Mouse (Mus musculus) thymus, adult 2 months (tissue): ENCODE results near the gene Mphosph6. TPM values are rescaled to one million over a fixed set of nuclear protein-coding genes. Genes with fewer than 3 reads are reported as not detected.

ENCODE experiments used
- DNase-seq: peaks from one replicate; pipeline ENCODE4 v3.0.0; 2021
- H3K27ac ChIP-seq: fragments of 200-500 bp; 2 replicates; pipeline ENCODE4 v1.5.1; 2012; ENCODE audit warnings: low read length, control low read depth; ENCODE audit not compliant: control insufficient read depth, insufficient read depth
- H3K27me3 ChIP-seq: fragments of 200-500 bp; 2 replicates; pipeline ENCODE4 v1.6.1; 2012; ENCODE audit warnings: mild to moderate bottlenecking, low read length, moderate library complexity, mixed read lengths; ENCODE audit not compliant: control insufficient read depth, insufficient read depth
- H3K36me3 ChIP-seq: fragments of 200-500 bp; 2 replicates; pipeline ENCODE4 v1.6.1; 2012; ENCODE audit warnings: mild to moderate bottlenecking, low read length, moderate library complexity; ENCODE audit not compliant: control insufficient read depth, insufficient read depth
- H3K4me1 ChIP-seq: fragments of 200-500 bp; replicated peaks from 2 replicates; pipeline ENCODE4 v1.6.1; 2012; ENCODE audit warnings: low read length; ENCODE audit not compliant: control insufficient read depth, insufficient read depth
- H3K4me3 ChIP-seq: fragments of 200-500 bp; 2 replicates; pipeline ENCODE4 v1.5.1; 2012; ENCODE audit warnings: mild to moderate bottlenecking, low read length, control low read depth, moderate library complexity; ENCODE audit not compliant: control insufficient read depth, insufficient read depth
- CTCF ChIP-seq: fragments of 200-500 bp; IDR thresholded peaks from 2 replicates; pipeline ENCODE4 v1.5.1; 2012; ENCODE audit warnings: mild to moderate bottlenecking, control low read depth, low read length, moderate library complexity, borderline replicate concordance; ENCODE audit not compliant: control insufficient read depth, poor library complexity, insufficient read depth; ENCODE audit errors: extremely low read depth
- POLR2A ChIP-seq: fragments of 200-500 bp; IDR thresholded peaks from 2 replicates; pipeline ENCODE4 v1.6.1; 2012; ENCODE audit warnings: mild to moderate bottlenecking, low read length, control low read depth, moderate library complexity; ENCODE audit not compliant: control insufficient read depth, poor library complexity, insufficient read depth; ENCODE audit errors: extremely low read depth
- WGBS: fragments of 180-500 bp; shearing (Covaris S2); methylation state at CpG from one replicate; pipeline ENCODE4 v1.1.7; 2018; 5-methylcytosine and 5-hydroxymethylcytosine counted together
- polyA plus RNA-seq: library from polyadenylated mRNA; depleted of rRNA; stranded (reverse); fragments of >200 nt; gene quantifications from 2 replicates; pipeline ENCODE4 v1.2.3, GENCODE M21; 2012; rRNA removed

Gene Mphosph6
- polyA plus RNA-seq, 1 experiment: 7.5 TPM

DNA sequence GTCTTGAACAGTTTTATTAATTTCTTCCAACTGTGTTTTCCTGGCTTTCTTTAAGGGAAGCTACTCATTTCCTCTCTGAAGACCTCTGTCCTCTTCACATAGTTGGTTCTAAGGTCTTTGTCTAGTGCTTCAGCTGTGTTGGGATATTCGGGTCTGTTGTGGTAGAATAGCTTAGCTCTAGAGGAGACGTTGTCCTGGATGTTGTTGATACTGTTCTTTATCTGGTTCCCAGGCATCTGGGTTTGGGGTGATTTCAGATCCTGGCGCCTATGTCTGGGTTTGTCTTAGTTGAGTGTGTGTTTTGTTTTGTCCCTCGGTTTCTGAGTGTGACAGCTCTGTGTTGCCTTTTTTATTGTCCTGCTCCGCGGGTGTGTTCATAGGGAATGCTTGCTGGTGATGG, 39.0 kb downstream of the Mphosph6 start:
- no peaks in the 10 kb centered on the region for H3K4me1 ChIP-seq
- no peak for TF ChIP-seq CTCF
- no peak for TF ChIP-seq POLR2A
- H3K36me3 ChIP-seq: no peaks in the 10 kb centered on the region
- no peak overlapping the region for H3K27ac ChIP-seq
- no peak overlapping the region for H3K4me3 ChIP-seq
- WGBS: 92% methylated on average over 6 of the region's 6 CpGs
- no peaks in the 10 kb centered on the region for H3K27me3 ChIP-seq
- DNase-seq: no peak

DNA sequence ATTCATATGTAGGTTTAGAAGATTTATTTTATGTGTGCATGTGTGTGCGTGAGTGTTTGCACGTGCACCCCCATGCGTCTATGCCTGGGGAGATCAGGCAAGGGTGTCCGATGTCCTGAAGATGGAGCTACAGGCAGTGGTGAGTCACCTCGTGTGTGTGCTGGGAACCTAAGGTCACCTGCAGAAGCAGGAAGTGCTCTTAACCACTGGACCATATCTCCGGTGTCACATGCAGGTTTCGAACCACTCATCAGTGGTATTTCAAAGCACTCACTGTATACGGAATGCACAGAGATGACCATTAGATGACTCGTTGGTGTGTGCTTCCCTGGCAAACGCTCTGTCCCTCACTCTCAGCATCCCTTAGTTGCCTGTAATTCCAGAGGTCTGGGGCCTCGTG, 43.8 kb downstream of the Mphosph6 start:
- no peaks in the 10 kb centered on the region for H3K36me3 ChIP-seq
- TF ChIP-seq CTCF: no peak
- no peak for TF ChIP-seq POLR2A
- no peak overlapping the region for H3K4me3 ChIP-seq
- no peak overlapping the region for H3K27ac ChIP-seq
- 74% methylated on average over 11 of the region's 11 CpGs for WGBS
- H3K4me1 ChIP-seq: no peaks in the 10 kb centered on the region
- DNase-seq: no peak
- no peaks in the 10 kb centered on the region for H3K27me3 ChIP-seq

DNA sequence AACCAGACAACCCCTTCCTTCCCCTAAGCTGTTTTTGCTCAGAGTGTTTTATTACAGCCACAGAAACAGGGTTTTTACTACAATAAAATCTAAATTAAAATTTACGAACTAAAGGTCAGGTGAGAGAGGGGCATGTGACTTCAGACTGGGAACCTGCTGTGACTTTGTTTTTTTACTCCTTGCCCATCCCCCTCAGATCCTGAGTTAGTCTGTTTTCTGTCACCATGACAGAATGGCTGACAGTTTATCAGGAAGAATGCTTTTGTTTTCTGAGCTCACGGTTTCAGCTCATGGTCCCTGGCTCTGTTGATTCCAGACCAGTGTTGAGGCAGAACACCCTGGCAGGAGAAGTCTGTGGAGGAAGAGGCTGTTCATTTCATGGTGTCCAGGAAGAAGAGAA, 52.3 kb downstream of the Mphosph6 start:
- no peaks in the 10 kb centered on the region for H3K36me3 ChIP-seq
- H3K27me3 ChIP-seq: no peaks in the 10 kb centered on the region
- no peak overlapping the region for H3K27ac ChIP-seq
- no peak for DNase-seq
- no peaks in the 10 kb centered on the region for H3K4me1 ChIP-seq
- no peak overlapping the region for H3K4me3 ChIP-seq
- TF ChIP-seq POLR2A (no peak), CTCF (no peak)
- WGBS: 77% methylated on average over 2 of the region's 2 CpGs

DNA sequence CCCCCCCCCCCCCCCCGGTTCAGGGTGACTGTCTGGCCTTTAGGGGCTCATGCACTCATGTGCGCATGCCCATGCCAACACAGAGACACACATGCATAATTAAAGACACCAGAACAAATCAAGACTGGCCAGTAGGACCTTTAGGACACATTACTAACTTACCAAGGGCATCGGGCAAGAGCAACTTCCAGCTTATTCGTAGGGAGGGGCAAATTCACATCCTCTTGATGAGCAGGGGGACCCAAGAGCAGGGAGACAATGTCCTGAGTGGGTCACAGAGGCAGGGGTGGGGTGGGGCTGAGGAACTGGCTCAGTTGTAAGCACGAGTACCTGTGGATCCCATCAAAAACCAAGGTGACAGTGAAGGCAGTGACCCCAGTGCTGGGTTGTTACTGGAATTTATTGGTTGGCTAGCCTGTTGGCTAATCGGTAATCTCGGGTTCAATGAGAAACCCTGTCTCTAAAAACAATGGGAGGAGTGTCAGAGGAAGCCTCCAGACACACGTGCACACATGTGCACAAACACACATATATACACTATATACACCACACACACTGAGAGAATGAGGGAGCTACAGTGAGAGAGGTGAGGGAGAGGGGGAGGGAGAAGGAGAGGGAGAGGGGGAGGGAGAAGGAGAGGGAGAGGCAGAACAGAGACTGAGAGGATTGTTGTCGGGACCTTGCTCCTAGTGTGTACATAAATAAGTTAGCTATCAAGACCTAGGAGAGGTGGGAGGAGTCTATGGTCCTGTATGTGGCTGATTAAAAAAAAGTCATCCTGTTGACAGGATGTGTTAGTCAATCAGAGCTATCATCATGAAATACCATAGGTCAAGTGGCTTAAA, 53.6 kb downstream of the Mphosph6 start:
- 83% methylated on average over 9 of the region's 9 CpGs for WGBS
- no peak overlapping the region for H3K4me3 ChIP-seq
- H3K27ac ChIP-seq: no peak overlapping the region
- no peak for TF ChIP-seq POLR2A
- TF ChIP-seq CTCF: no peak
- no peaks in the 10 kb centered on the region for H3K4me1 ChIP-seq
- H3K36me3 ChIP-seq: no peaks in the 10 kb centered on the region
- H3K27me3 ChIP-seq: no peaks in the 10 kb centered on the region
- DNase-seq: no peak

DNA sequence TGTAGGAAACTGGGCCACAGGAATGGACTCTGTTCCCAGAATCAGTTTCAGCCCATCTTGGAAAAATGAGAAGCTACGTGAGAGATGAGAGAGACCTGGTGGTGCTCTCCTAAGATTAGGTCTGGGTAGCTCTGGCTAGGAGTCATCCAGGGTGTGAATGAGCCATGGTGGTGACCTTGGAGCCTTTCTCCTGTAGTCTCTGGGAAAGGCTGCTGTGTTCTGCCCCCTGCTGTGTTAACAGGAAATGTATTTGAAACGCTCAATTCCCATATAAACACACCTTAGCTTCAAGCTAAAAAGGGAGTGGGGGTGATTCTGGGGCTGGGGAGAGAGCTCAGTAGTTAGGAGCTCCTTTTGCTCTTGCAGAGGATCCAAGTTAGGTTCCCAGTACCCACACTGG, 54.3 kb downstream of the Mphosph6 start:
- Histone ChIP-seq H3K27me3 (no peaks in the 10 kb centered on the region), H3K27ac (no peak overlapping the region), H3K4me3 (no peak overlapping the region)

DNA sequence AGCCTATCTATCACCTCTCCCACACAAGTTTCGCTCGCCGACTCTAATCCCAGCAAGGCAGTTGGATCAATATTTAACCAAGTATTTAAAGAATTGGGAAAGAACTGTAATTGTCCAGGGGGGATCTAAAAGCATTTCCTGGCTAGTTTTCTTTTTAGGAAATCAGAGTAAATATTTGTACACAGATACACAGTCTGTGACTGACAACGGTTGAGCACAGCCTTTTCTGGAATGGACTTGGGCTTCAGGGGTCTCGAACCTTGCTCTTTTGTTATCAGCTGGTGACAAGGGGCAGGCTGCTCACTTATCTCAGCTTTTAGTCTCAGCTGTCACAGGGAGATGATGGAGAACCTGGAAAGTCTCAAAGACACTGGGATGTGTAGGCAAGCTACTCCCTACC, 55.1 kb downstream of the Mphosph6 start:
- TF ChIP-seq POLR2A: no peak
- TF ChIP-seq CTCF: no peak

More for the DNA sequence above, 54.3 kb downstream of the Mphosph6 start:
- 51% methylated on average over 2 of the region's 2 CpGs for WGBS
- DNase-seq: no peak
- TF ChIP-seq POLR2A (no peak), CTCF (no peak)
- Histone ChIP-seq H3K4me1 (no peaks in the 10 kb centered on the region), H3K36me3 (no peaks in the 10 kb centered on the region)

DNA sequence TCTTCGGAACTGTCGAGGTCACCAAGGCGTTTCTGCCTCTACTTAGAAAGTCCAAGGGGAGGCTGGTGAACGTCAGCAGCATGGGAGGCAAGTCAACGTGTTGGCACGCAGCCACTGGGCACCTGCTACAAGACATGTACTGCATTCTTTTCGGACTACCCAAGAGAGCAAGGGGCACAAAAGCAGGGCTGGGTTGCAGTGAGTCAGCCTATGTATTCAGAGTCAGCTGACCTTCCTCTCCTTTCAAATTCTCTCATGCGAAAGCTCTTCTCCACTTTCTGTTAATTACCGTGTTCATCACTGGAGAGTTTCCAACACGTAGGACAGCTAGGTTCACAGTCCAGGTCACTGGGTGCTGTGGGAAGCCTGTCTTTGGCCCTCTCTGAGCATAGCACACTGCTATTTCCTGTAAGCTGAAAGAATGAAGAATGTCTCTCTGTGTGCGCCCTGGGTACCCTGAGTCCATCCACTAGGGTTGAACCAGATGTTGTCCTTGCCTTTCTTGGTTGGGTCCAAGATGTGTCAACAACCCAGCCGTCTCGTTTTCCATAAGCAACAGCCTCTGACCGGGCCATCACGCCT, 59.2 kb downstream of the Mphosph6 start:
- Histone ChIP-seq H3K27ac (no peak overlapping the region), H3K4me1 (no peaks in the 10 kb centered on the region), H3K27me3 (no peaks in the 10 kb centered on the region), H3K36me3 (no peaks in the 10 kb centered on the region), H3K4me3 (no peak overlapping the region)
- 86% methylated on average over 15 of the region's 15 CpGs for WGBS
- no peak for DNase-seq
- no peak for TF ChIP-seq POLR2A
- TF ChIP-seq CTCF: no peak

More for the DNA sequence above, 55.1 kb downstream of the Mphosph6 start:
- WGBS: 94% methylated on average over 5 of the region's 5 CpGs
- no peak overlapping the region for H3K4me3 ChIP-seq
- no peaks in the 10 kb centered on the region for H3K4me1 ChIP-seq
- DNase-seq: no peak
- H3K36me3 ChIP-seq: no peaks in the 10 kb centered on the region
- no peaks in the 10 kb centered on the region for H3K27me3 ChIP-seq
- no peak overlapping the region for H3K27ac ChIP-seq

Other genes starting within 250 kb of the Mphosph6 start
- gene Sdr42e1, start 128.3 kb downstream of the Mphosph6 start, polyA plus RNA-seq: 5.1 and 5.3 TPM in 2 replicates
- gene Hsd17b2, start 100.0 kb downstream of the Mphosph6 start, polyA plus RNA-seq: 0.40 and 0.71 TPM in 2 replicates